Mouse (Mus musculus) forelimb bud, embryonic 11.5 days (tissue): ENCODE results near the gene Lrrc14b.

Source experiments
- DNase-seq: peaks from one replicate; pipeline ENCODE4 v3.0.0-alpha.2; 2012; ENCODE audit warnings: low read depth, low spot score

Lrrc14b gene

GRCm38 (mm10) chr13:74363859-74364235 lies at the start of gene Lrrc14b:
Gene Lrrc14b, minus strand, starts transcription at chr13:74364005.
- no peak for DNase-seq

- DNase-seq, result no peak
Measured at GRCm38 (mm10) chr13:74399298-74399839, 35.6 kb upstream of the Lrrc14b start, which contains the start of gene Ftl1-ps1. Gene Ftl1-ps1, plus strand, starts transcription at chr13:74399694.

- DNase-seq, result no peak
Measured at GRCm38 (mm10) chr13:74391156-74391555, 27.4 kb upstream of the Lrrc14b start.

GRCm38 (mm10) chr13:74390371-74390990 lies 26.7 kb upstream of the Lrrc14b start, which contains the start of gene Zfp72:
Gene Zfp72, minus strand, starts transcription at chr13:74390836.
- DNase-seq, result peak; percentile 72

- DNase-seq, result no peak
Measured at GRCm38 (mm10) chr13:74389730-74390129, 25.9 kb upstream of the Lrrc14b start.

GRCm38 (mm10) chr13:74382289-74382688 lies 18.5 kb upstream of the Lrrc14b start:
- DNase-seq, result peak; percentile 34

- DNase-seq, result no peak
Measured at GRCm38 (mm10) chr13:74381533-74382276, 17.9 kb upstream of the Lrrc14b start.

- no peak for DNase-seq
Measured at GRCm38 (mm10) chr13:74363176-74363858, 488 bp downstream of the Lrrc14b start.

GRCm38 (mm10) chr13:74362218-74362617 lies 1.6 kb downstream of the Lrrc14b start:
- DNase-seq, result no peak

GRCm38 (mm10) chr13:74356491-74356890 lies 7.3 kb downstream of the Lrrc14b start:
- no peak for DNase-seq

GRCm38 (mm10) chr13:74350435-74350906 lies 13.3 kb downstream of the Lrrc14b start:
- DNase-seq, result no peak

- peak; percentile 97 for DNase-seq
Measured at GRCm38 (mm10) chr13:74349566-74350434, 14.0 kb downstream of the Lrrc14b start, which contains the start of the genes Sdha and Ccdc127. Gene Sdha, minus strand, starts transcription at chr13:74350280. Gene Ccdc127, plus strand, starts transcription at chr13:74350309.

- peak; percentile 48 for DNase-seq
Measured at GRCm38 (mm10) chr13:74341036-74341435, 22.8 kb downstream of the Lrrc14b start.

- no peak for DNase-seq
Measured at GRCm38 (mm10) chr13:74329321-74329720, 34.5 kb downstream of the Lrrc14b start.

GRCm38 (mm10) chr13:74317170-74317849 lies 46.5 kb downstream of the Lrrc14b start, which contains the start of gene Pdcd6:
Gene Pdcd6, minus strand, starts transcription at chr13:74317580.
- DNase-seq, result peak; percentile 94

- DNase-seq, result no peak
Measured at GRCm38 (mm10) chr13:74316789-74317169, 47.0 kb downstream of the Lrrc14b start.

- DNase-seq, result no peak
Measured at GRCm38 (mm10) chr13:74316386-74316785, 47.4 kb downstream of the Lrrc14b start.

GRCm38 (mm10) chr13:74314616-74315015 lies 49.2 kb downstream of the Lrrc14b start:
- no peak for DNase-seq
